Comparison of ENCODE assay signal across 8 mouse cellular contexts in genomic region chr1:189026885-189027284, GRCm38 (mm10). TPM values are rescaled to one million over a fixed set of nuclear protein-coding genes. Genes with fewer than 3 reads are reported as not detected.
A peak's percentile ranks its signal among the peaks of the same experiment; 100 is the strongest.
DNase-seq lines count a peak whose midpoint lies in the region; ATAC-seq and TF ChIP-seq lines count a peak whose summit lies in the region.

No protein-coding gene starts in this region.

- peak; percentile 79 for TF ChIP-seq CTCF in midbrain, postnatal 0 days (IDR thresholded peaks at IDR 0.05)

- no peaks in the 10 kb centered on the region for H3K36me3 ChIP-seq in hindbrain, embryonic 11.5 days (ENCODE audit: control insufficient read depth, insufficient read depth, low read length)
- no peaks in the 10 kb centered on the region for H3K36me3 ChIP-seq in hindbrain, embryonic 12.5 days
- no peaks in the 10 kb centered on the region for H3K36me3 ChIP-seq in embryonic facial prominence, embryonic 10.5 days (replicated peaks)
- H3K36me3 ChIP-seq in midbrain, postnatal 0 days (ENCODE audit: insufficient read depth, low read length), result no peaks in the 10 kb centered on the region

- H3K4me1 ChIP-seq in hindbrain, embryonic 11.5 days (replicated peaks; ENCODE audit: control insufficient read depth, insufficient read depth, low read length), result no peaks in the 10 kb centered on the region
- H3K4me1 ChIP-seq in hindbrain, embryonic 12.5 days, result no peaks in the 10 kb centered on the region
- no peaks in the 10 kb centered on the region for H3K4me1 ChIP-seq in embryonic facial prominence, embryonic 10.5 days
- no peaks in the 10 kb centered on the region for H3K4me1 ChIP-seq in midbrain, postnatal 0 days (ENCODE audit: insufficient read depth, low read length)

- no peak overlapping the region for H3K9ac ChIP-seq in hindbrain, embryonic 11.5 days (ENCODE audit: low read depth, low read length)
- H3K9ac ChIP-seq in hindbrain, embryonic 12.5 days, result no peak overlapping the region
- H3K9ac ChIP-seq in midbrain, postnatal 0 days (replicated peaks; ENCODE audit: low read length, poor library complexity, severe bottlenecking), result no peak overlapping the region

- H3K4me2 ChIP-seq in hindbrain, embryonic 11.5 days (replicated peaks; ENCODE audit: low read depth, low read length), result no peak overlapping the region
- H3K4me2 ChIP-seq in hindbrain, embryonic 12.5 days (replicated peaks), result no peak overlapping the region
- H3K4me2 ChIP-seq in midbrain, postnatal 0 days (ENCODE audit: low read depth, low read length, poor library complexity, severe bottlenecking), result no peak overlapping the region

- no peak overlapping the region for H3K4me3 ChIP-seq in hindbrain, embryonic 11.5 days (ENCODE audit: low read depth, low read length)
- no peak overlapping the region for H3K4me3 ChIP-seq in hindbrain, embryonic 12.5 days
- no peak overlapping the region for H3K4me3 ChIP-seq in embryonic facial prominence, embryonic 10.5 days
- no peak overlapping the region for H3K4me3 ChIP-seq in midbrain, postnatal 0 days (ENCODE audit: low read depth, low read length)

- 69% methylated on average over 8 of the region's 8 CpGs for WGBS in hindbrain, embryonic 11.5 days
- 68% methylated on average over 8 of the region's 8 CpGs for WGBS in hindbrain, embryonic 12.5 days
- 67% methylated on average over 8 of the region's 8 CpGs for WGBS in embryonic facial prominence, embryonic 10.5 days
- 62% methylated on average over 8 of the region's 8 CpGs for WGBS in midbrain, postnatal 0 days

- peak; percentile 59 for DNase-seq in hindbrain, embryonic 11.5 days (ENCODE audit: low spot score)
- DNase-seq in thymus, postnatal 4 days, result peak; percentile 23
- no peak for DNase-seq in thymus, postnatal 0 days (ENCODE audit: low spot score)
- peak; percentile 37 for DNase-seq in embryonic facial prominence, embryonic 10.5 days (ENCODE audit: low spot score)
- peak; percentile 86 for DNase-seq in midbrain, postnatal 0 days (ENCODE audit: low spot score)
- DNase-seq in spleen, adult 18-20 months, result no peak
- no peak for DNase-seq in thymus, postnatal 10 days (ENCODE audit: low spot score in 2 of 2)

- no peaks in the 10 kb centered on the region for H3K9me3 ChIP-seq in hindbrain, embryonic 11.5 days (ENCODE audit: control insufficient read depth, low read length)
- no peaks in the 10 kb centered on the region for H3K9me3 ChIP-seq in hindbrain, embryonic 12.5 days (replicated peaks)
- no peaks in the 10 kb centered on the region for H3K9me3 ChIP-seq in embryonic facial prominence, embryonic 10.5 days
- H3K9me3 ChIP-seq in midbrain, postnatal 0 days (ENCODE audit: low read length), result no peaks in the 10 kb centered on the region

- ATAC-seq in hindbrain, embryonic 11.5 days (ENCODE audit: low FRiP score), result no peak
- ATAC-seq in hindbrain, embryonic 12.5 days (ENCODE audit: low FRiP score), result no peak
- ATAC-seq in midbrain, postnatal 0 days (ENCODE audit: low FRiP score), result no peak

- no peak overlapping the region for H3K27ac ChIP-seq in hindbrain, embryonic 11.5 days (ENCODE audit: low read depth, low read length)
- no peak overlapping the region for H3K27ac ChIP-seq in hindbrain, embryonic 12.5 days
- H3K27ac ChIP-seq in embryonic facial prominence, embryonic 10.5 days (replicated peaks), result no peak overlapping the region
- H3K27ac ChIP-seq in midbrain, postnatal 0 days (ENCODE audit: low read depth, low read length), result no peak overlapping the region

- no peaks in the 10 kb centered on the region for H3K27me3 ChIP-seq in hindbrain, embryonic 11.5 days (ENCODE audit: control insufficient read depth, insufficient read depth, low read length)
- H3K27me3 ChIP-seq in hindbrain, embryonic 12.5 days, result no peaks in the 10 kb centered on the region
- H3K27me3 ChIP-seq in embryonic facial prominence, embryonic 10.5 days (replicated peaks; ENCODE audit: low read depth, poor library complexity, severe bottlenecking), result no peaks in the 10 kb centered on the region
- no peaks in the 10 kb centered on the region for H3K27me3 ChIP-seq in midbrain, postnatal 0 days (ENCODE audit: insufficient read depth, low read length)

RNA-seq across cellular contexts. Expression of gene Kctd3, which starts 19.2 kb away (rescaled TPM):
- 36.7 and 39.7 TPM in 2 replicates for polyA plus RNA-seq in hindbrain, embryonic 11.5 days (2014; fragmentation: Nextera tagmentation; extraction: Ambion mirVana)
- 40.3 and 43.3 TPM in 2 replicates for polyA plus RNA-seq in hindbrain, embryonic 12.5 days (2016; fragmentation: Nextera tagmentation; extraction: Ambion mirVana)
- 11.2 and 13.6 TPM in 2 replicates for polyA plus RNA-seq in thymus, postnatal 0 days (2015; fragmentation: Nextera tagmentation; extraction: Ambion mirVana)
- polyA plus RNA-seq in embryonic facial prominence, embryonic 10.5 days (2016; fragmentation: Nextera tagmentation; extraction: Ambion mirVana), result 28.1 and 31.0 TPM in 2 replicates
- 86.8 and 90.4 TPM in 2 replicates for total RNA-seq in midbrain, postnatal 0 days (2014; rRNA removed)
- 47.4 and 47.7 TPM in 2 replicates for polyA plus RNA-seq in midbrain, postnatal 0 days (2015; fragmentation: Nextera tagmentation; extraction: Ambion mirVana)

Comparison
In these comparisons a context has a peak if more than half of its experiments do, and no peak if none do; other contexts are left out.
1. DNase-seq: peak in hindbrain, embryonic 11.5 days (single experiment), thymus, postnatal 4 days (single experiment), embryonic facial prominence, embryonic 10.5 days (single experiment) and midbrain, postnatal 0 days (single experiment); none in thymus, postnatal 0 days (single experiment), spleen, adult 18-20 months (0 of 2) and thymus, postnatal 10 days (0 of 2).